Mouse (Mus musculus) urinary bladder, postnatal 4 days (tissue): ENCODE results near the gene Rsph9.

Experiments used
- DNase-seq, 2 experiments: peaks; one replicate each; pipeline ENCODE4 v3.0.0; 2021 to 2022; ENCODE audit warnings: low spot score in 2 of 2

Rsph9 gene

GRCm38 (mm10) chr17:46139872-46140271 is 4.1 kb downstream of the Rsph9 start:
- no peak for DNase-seq

- DNase-seq = no peak
Measured at GRCm38 (mm10) chr17:46138563-46139236, 5.3 kb downstream of the Rsph9 start.

GRCm38 (mm10) chr17:46132862-46133261 is 11.2 kb downstream of the Rsph9 start:
- DNase-seq = no peak

GRCm38 (mm10) chr17:46132058-46132718 is 11.8 kb downstream of the Rsph9 start:
- DNase-seq = peak; percentile 51 to 86

GRCm38 (mm10) chr17:46129741-46130498 is 14.1 kb downstream of the Rsph9 start:
- peak; percentile 66 to 74 for DNase-seq

GRCm38 (mm10) chr17:46127814-46128493 is 16.1 kb downstream of the Rsph9 start:
- no peak for DNase-seq

- DNase-seq = no peak
Measured at GRCm38 (mm10) chr17:46126608-46127007, 17.4 kb downstream of the Rsph9 start.

GRCm38 (mm10) chr17:46123953-46124700 is 19.9 kb downstream of the Rsph9 start:
- no peak for DNase-seq

- no peak for DNase-seq
Measured at GRCm38 (mm10) chr17:46123285-46123684, 20.7 kb downstream of the Rsph9 start.

GRCm38 (mm10) chr17:46122791-46123190 is 21.2 kb downstream of the Rsph9 start:
- DNase-seq = no peak

GRCm38 (mm10) chr17:46119641-46120040 is 24.4 kb downstream of the Rsph9 start:
- no peak for DNase-seq

GRCm38 (mm10) chr17:46118423-46118850 is 25.6 kb downstream of the Rsph9 start:
- no peak for DNase-seq

GRCm38 (mm10) chr17:46117623-46118422 is 26.2 kb downstream of the Rsph9 start:
- DNase-seq = no peak

GRCm38 (mm10) chr17:46116881-46117280 is 27.1 kb downstream of the Rsph9 start:
- no peak for DNase-seq

- DNase-seq = no peak
Measured at GRCm38 (mm10) chr17:46116138-46116537, 27.9 kb downstream of the Rsph9 start.

- DNase-seq = no peak
Measured at GRCm38 (mm10) chr17:46115489-46115888, 28.5 kb downstream of the Rsph9 start.

- DNase-seq = peak; percentile 73 to 80
Measured at GRCm38 (mm10) chr17:46110402-46111289, 33.4 kb downstream of the Rsph9 start, which contains the start of gene Mrps18a. Gene Mrps18a, plus strand, starts transcription at chr17:46110986.

- no peak for DNase-seq
Measured at GRCm38 (mm10) chr17:46108286-46108685, 35.7 kb downstream of the Rsph9 start.

- peak in 1 of 2 experiments; percentile 49 for DNase-seq
Measured at GRCm38 (mm10) chr17:46104487-46104886, 39.5 kb downstream of the Rsph9 start.
